Mouse (Mus musculus): ENCODE data around the gene Tmem109.

Gene Tmem109

GRCm38 (mm10) chr19:10881426-10882154, at the start of gene Tmem109:
Gene Tmem109, minus strand, starts transcription at chr19:10882001.
- peak; percentile 91 to 93 for DNase-seq (ENCODE audit: low spot score in 2 of 2)

GRCm38 (mm10) chr19:10930641-10931040, 48.8 kb upstream of the Tmem109 start:
- no peak for DNase-seq (ENCODE audit: low spot score in 2 of 2)

GRCm38 (mm10) chr19:10926666-10927065, 44.9 kb upstream of the Tmem109 start:
- DNase-seq (ENCODE audit: low spot score in 2 of 2), result no peak

GRCm38 (mm10) chr19:10926123-10926621, 44.4 kb upstream of the Tmem109 start:
- DNase-seq (ENCODE audit: low spot score in 2 of 2), result no peak

GRCm38 (mm10) chr19:10924220-10924619, 42.4 kb upstream of the Tmem109 start:
- no peak for DNase-seq (ENCODE audit: low spot score in 2 of 2)

GRCm38 (mm10) chr19:10921058-10921457, 39.3 kb upstream of the Tmem109 start:
- DNase-seq (ENCODE audit: low spot score in 2 of 2), result no peak

GRCm38 (mm10) chr19:10920532-10920931, 38.7 kb upstream of the Tmem109 start, which contains the start of gene Zp1:
Gene Zp1, minus strand, starts transcription at chr19:10920632.
- DNase-seq (ENCODE audit: low spot score in 2 of 2), result no peak

- DNase-seq (ENCODE audit: low spot score in 2 of 2), result no peak
Observed at GRCm38 (mm10) chr19:10918321-10918991, 36.7 kb upstream of the Tmem109 start.

GRCm38 (mm10) chr19:10916506-10916905, 34.7 kb upstream of the Tmem109 start:
- no peak for DNase-seq (ENCODE audit: low spot score in 2 of 2)

- no peak for DNase-seq (ENCODE audit: low spot score in 2 of 2)
Observed at GRCm38 (mm10) chr19:10914870-10915269, 33.1 kb upstream of the Tmem109 start.

GRCm38 (mm10) chr19:10914291-10914690, 32.5 kb upstream of the Tmem109 start:
- DNase-seq (ENCODE audit: low spot score in 2 of 2), result no peak

GRCm38 (mm10) chr19:10909087-10909721, 27.4 kb upstream of the Tmem109 start:
- no peak for DNase-seq (ENCODE audit: low spot score in 2 of 2)

- DNase-seq (ENCODE audit: low spot score in 2 of 2), result peak; percentile 66 to 68
Observed at GRCm38 (mm10) chr19:10907891-10908290, 26.1 kb upstream of the Tmem109 start.

- no peak for DNase-seq (ENCODE audit: low spot score in 2 of 2)
Observed at GRCm38 (mm10) chr19:10905728-10906000, 23.9 kb upstream of the Tmem109 start.

GRCm38 (mm10) chr19:10904927-10905727, 23.3 kb upstream of the Tmem109 start:
- DNase-seq (ENCODE audit: low spot score in 2 of 2), result peak; percentile 53 to 68

- DNase-seq (ENCODE audit: low spot score in 2 of 2), result no peak
Observed at GRCm38 (mm10) chr19:10904512-10904911, 22.7 kb upstream of the Tmem109 start.

- DNase-seq (ENCODE audit: low spot score in 2 of 2), result no peak
Observed at GRCm38 (mm10) chr19:10901046-10901445, 19.2 kb upstream of the Tmem109 start.

- DNase-seq (ENCODE audit: low spot score in 2 of 2), result no peak
Observed at GRCm38 (mm10) chr19:10900315-10900714, 18.5 kb upstream of the Tmem109 start.

GRCm38 (mm10) chr19:10897491-10897890, 15.7 kb upstream of the Tmem109 start:
- DNase-seq (ENCODE audit: low spot score in 2 of 2), result no peak

GRCm38 (mm10) chr19:10896849-10897248, 15.0 kb upstream of the Tmem109 start:
- no peak for DNase-seq (ENCODE audit: low spot score in 2 of 2)

- DNase-seq (ENCODE audit: low spot score in 2 of 2), result no peak
Observed at GRCm38 (mm10) chr19:10895708-10896107, 13.9 kb upstream of the Tmem109 start.

- peak; percentile 98 to 99 for DNase-seq (ENCODE audit: low spot score in 2 of 2)
Observed at GRCm38 (mm10) chr19:10895016-10895528, 13.3 kb upstream of the Tmem109 start, which contains the start of gene Prpf19. Gene Prpf19, plus strand, starts transcription at chr19:10895231.
